Mouse (Mus musculus) liver, embryonic 14.5 days (tissue): ENCODE measurements at regions not wholly inside any gene's neighbourhood (a gene's known extent, or its start where the extent isn't known, plus 50 kb on each side); places are given as distances from the start of the nearest gene placed in this dataset.

Experiments
- CTCF ChIP-seq: IDR thresholded peaks from 2 replicates; pipeline ENCODE4 v1.5.1; 2016; ENCODE audit warnings: antibody characterized with exemption, low read depth, control low read depth
- EP300 ChIP-seq: IDR thresholded peaks from 2 replicates; pipeline ENCODE4 v1.6.1; 2016; ENCODE audit warnings: antibody characterized with exemption, low read depth

DNA sequence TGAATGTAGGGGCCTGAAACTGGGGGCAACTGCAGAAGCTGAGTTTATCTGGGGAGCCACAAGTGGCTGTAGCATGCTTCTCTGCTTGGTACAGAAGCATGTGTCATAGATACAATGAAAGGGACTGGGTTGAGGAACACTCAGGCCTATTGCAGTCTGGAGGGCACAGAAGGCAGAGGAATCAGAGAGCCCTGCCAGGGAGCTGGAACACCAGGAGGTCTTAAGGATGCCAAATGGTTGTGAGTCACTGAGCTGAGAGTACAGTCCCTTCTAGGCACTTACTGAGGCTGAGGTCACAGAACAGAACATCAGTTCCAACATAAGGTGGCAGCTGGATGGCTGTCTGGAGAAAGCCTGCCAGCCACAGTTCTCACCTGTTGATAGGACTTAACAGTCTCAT lies 136.5 kb downstream of the Aipl1 start:
- TF ChIP-seq EP300 (no peak), CTCF (no peak)
